In the genomic region with DNA sequence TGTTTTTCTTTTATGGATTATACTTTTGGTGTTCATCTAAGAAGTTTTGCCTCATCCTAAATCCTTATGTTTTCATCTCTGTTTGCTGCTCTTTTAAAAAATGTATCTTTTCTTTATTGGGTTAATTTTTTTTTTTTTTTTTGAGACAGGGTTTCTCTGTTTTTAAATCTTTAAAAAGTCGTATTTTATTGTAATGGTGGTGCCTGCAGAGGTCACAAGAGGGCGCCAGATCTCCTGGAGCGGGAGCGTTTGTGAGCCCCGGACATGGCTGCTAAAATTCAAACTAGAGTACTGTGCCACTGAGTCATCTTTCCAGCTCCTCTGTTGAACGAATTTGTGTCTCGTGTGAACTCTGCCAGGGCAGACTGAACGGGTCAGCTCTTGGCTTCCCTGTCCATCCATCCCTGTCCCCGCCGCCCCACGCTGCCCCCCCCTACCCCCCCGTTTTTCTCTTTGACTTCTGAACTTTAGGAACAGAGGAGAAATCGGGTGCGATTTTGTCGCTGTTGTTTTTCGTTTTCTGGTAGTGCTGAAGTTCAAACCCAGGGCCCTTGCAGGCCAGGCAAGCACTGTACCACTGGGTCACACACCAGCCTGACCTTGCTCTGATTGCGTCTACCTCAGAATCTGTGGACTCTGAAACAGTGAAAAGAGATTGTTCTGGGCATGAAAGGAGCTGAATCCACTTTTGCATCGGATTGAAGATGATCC, we compare ENCODE assay signal across 7 mouse cellular contexts. TPM values are rescaled to one million over a fixed set of nuclear protein-coding genes. Genes with fewer than 3 reads are reported as not detected.
DNase-seq lines count a peak whose midpoint lies in the region; ATAC-seq lines count a peak whose summit lies in the region.

No protein-coding gene starts in this region.

- WGBS in hindbrain, embryonic 16.5 days = 12% methylated on average over 18 of the region's 18 CpGs

- H3K4me2 ChIP-seq in hindbrain, embryonic 16.5 days (ENCODE audit: low read length) = peak overlapping the region; percentile 57

- H3K4me1 ChIP-seq in hindbrain, embryonic 16.5 days (ENCODE audit: control insufficient read depth, insufficient read depth, low read depth, low read length) = no peaks in the 10 kb centered on the region

- intact Hi-C loops in left cerebral cortex, postnatal 25 days (cut with DNase I) = loop anchor here (5.0 kb wide), 1 partner anchor 358 kb away; a partner anchor contains a TSS

- peaks cover 7% of the 10 kb centered on the region for H3K27me3 ChIP-seq in hindbrain, embryonic 16.5 days (replicated peaks; ENCODE audit: control insufficient read depth, insufficient read depth, low read length)

- H3K9ac ChIP-seq in hindbrain, embryonic 16.5 days (ENCODE audit: low read depth, low read length) = no peak overlapping the region; the same call in 1 of the 2 replicates

- H3K9me3 ChIP-seq in hindbrain, embryonic 16.5 days (ENCODE audit: control insufficient read depth, low read length) = no peaks in the 10 kb centered on the region

- peak; percentile 70 for DNase-seq in T-cell, adult 2 months (ENCODE audit: low spot score)
- DNase-seq in cerebellum, adult 9-10 months = peak; percentile 29
- DNase-seq in frontal cortex, postnatal 10 days (ENCODE audit: low spot score in 2 of 2) = peak; percentile 26 to 63
- DNase-seq in left cerebral cortex, postnatal 25 days (ENCODE audit: low spot score in 2 of 2) = peak; percentile 56 to 74
- peak; percentile 74 for DNase-seq in right cerebral cortex, postnatal 14 days

- H3K4me3 ChIP-seq in hindbrain, embryonic 16.5 days (ENCODE audit: low read length) = peak overlapping the region; percentile 32

- 0 out of 2 replicates have a peak, but pooled peaks have one; percentile 37 for ATAC-seq in hindbrain, embryonic 16.5 days
- peak; percentile 79 for ATAC-seq in megakaryocyte progenitor cell, adult 5-6 weeks (replicated peaks; ENCODE audit: poor library complexity)

- H3K27ac ChIP-seq in hindbrain, embryonic 16.5 days (ENCODE audit: low read depth, low read length) = no peak overlapping the region

- H3K36me3 ChIP-seq in hindbrain, embryonic 16.5 days (ENCODE audit: control insufficient read depth, insufficient read depth, low read length) = no peaks in the 10 kb centered on the region

RNA-seq across cellular contexts. Expression of a gene that starts 3.3 kb away (rescaled TPM):
- polyA plus RNA-seq in hindbrain, embryonic 16.5 days (2015; fragmentation: Nextera tagmentation; extraction: Ambion mirVana) = 0.23 and 0.51 TPM in 2 replicates
- total RNA-seq in left cerebral cortex, postnatal 25 days (2021) = 1 to 10 TPM; 1.3 to 1.7 TPM
- 0.32 TPM in 1 of 2 replicates, not detected in the other for total RNA-seq in megakaryocyte progenitor cell, adult 5-6 weeks (2015)
- 0.25 TPM in 1 of 2 replicates, not detected in the other for total RNA-seq in megakaryocyte progenitor cell, adult 5-6 weeks (2017)

RNA-seq across cellular contexts. Expression of a gene that starts 34.0 kb away (rescaled TPM):
- polyA plus RNA-seq in hindbrain, embryonic 16.5 days (2015; fragmentation: Nextera tagmentation; extraction: Ambion mirVana) = 58.3 and 66.8 TPM in 2 replicates
- 10 to 100 TPM; 26.1 to 27.3 TPM for total RNA-seq in left cerebral cortex, postnatal 25 days (2021)
- total RNA-seq in megakaryocyte progenitor cell, adult 5-6 weeks (2015) = 35.0 and 48.5 TPM in 2 replicates
- 25.6 and 37.8 TPM in 2 replicates for total RNA-seq in megakaryocyte progenitor cell, adult 5-6 weeks (2017)

RNA-seq across cellular contexts. Expression of a gene that starts 53.0 kb away (rescaled TPM):
- not detected in 2 replicates for polyA plus RNA-seq in hindbrain, embryonic 16.5 days (2015; fragmentation: Nextera tagmentation; extraction: Ambion mirVana)
- not detected for total RNA-seq in left cerebral cortex, postnatal 25 days (2021)
- total RNA-seq in megakaryocyte progenitor cell, adult 5-6 weeks (2015) = not detected in 2 replicates
- total RNA-seq in megakaryocyte progenitor cell, adult 5-6 weeks (2017) = not detected in 2 replicates
